Mouse (Mus musculus) heart, postnatal 0 days (tissue): ENCODE measurements around the gene Vmn2r88. TPM values are rescaled to one million over a fixed set of nuclear protein-coding genes. Genes with fewer than 3 reads are reported as not detected.

Source experiments
- polyA plus RNA-seq: library from polyadenylated mRNA; unstranded; fragments of >200 nt; fragmentation: Nextera tagmentation; extraction: Ambion mirVana; gene quantifications from 2 replicates; pipeline ENCODE4 v1.2.1, GENCODE M21; 2015
- total RNA-seq: library from RNA; depleted of rRNA; stranded (reverse); fragments of >200 nt; gene quantifications from 2 replicates; pipeline ENCODE4 v1.2.3, GENCODE M21; 2014; ENCODE audit warnings: low replicate concordance; rRNA removed

The Vmn2r88 gene
- total and polyA plus RNA-seq, 2 experiments from 2014 or later, result not detected

Other genes starting within 250 kb of the Vmn2r88 start
- gene Rnase2b, start 248.6 kb upstream of the Vmn2r88 start, total RNA-seq, result not detected in 2 replicates
- gene Rnase2b, start 248.6 kb upstream of the Vmn2r88 start, polyA plus RNA-seq, result not detected in 2 replicates
- gene Ang2, start 211.7 kb upstream of the Vmn2r88 start, total RNA-seq, result not detected in 2 replicates
- not detected in 2 replicates for gene Ang2, start 211.7 kb upstream of the Vmn2r88 start, polyA plus RNA-seq
- gene Ear14, start 207.4 kb upstream of the Vmn2r88 start, total RNA-seq, result not detected in 2 replicates
- not detected in 2 replicates for gene Ear14, start 207.4 kb upstream of the Vmn2r88 start, polyA plus RNA-seq
- gene Rnase2a, start 154.7 kb upstream of the Vmn2r88 start, total RNA-seq, result not detected in 2 replicates
- gene Rnase2a, start 154.7 kb upstream of the Vmn2r88 start, polyA plus RNA-seq, result not detected in 2 replicates
- gene Gm7247, start 49.1 kb upstream of the Vmn2r88 start, total RNA-seq, result not detected in 2 replicates
- gene Gm7247, start 49.1 kb upstream of the Vmn2r88 start, polyA plus RNA-seq, result not detected in 2 replicates
- gene Vmn2r89, start 41.0 kb downstream of the Vmn2r88 start, total RNA-seq, result not detected in 2 replicates
- not detected in 2 replicates for gene Vmn2r89, start 41.0 kb downstream of the Vmn2r88 start, polyA plus RNA-seq
- not detected in 2 replicates for gene Gm5622, start 142.0 kb downstream of the Vmn2r88 start, total RNA-seq
- gene Gm5622, start 142.0 kb downstream of the Vmn2r88 start, polyA plus RNA-seq, result not detected in 2 replicates
- gene Gm17175, start 163.2 kb downstream of the Vmn2r88 start, total RNA-seq, result not detected in 2 replicates
- not detected in 2 replicates for gene Gm17175, start 163.2 kb downstream of the Vmn2r88 start, polyA plus RNA-seq
- not detected in 2 replicates for gene Gm17174, start 181.3 kb downstream of the Vmn2r88 start, total RNA-seq
- not detected in 2 replicates for gene Gm17174, start 181.3 kb downstream of the Vmn2r88 start, polyA plus RNA-seq
- gene Gm17078, start 200.5 kb downstream of the Vmn2r88 start, total RNA-seq, result not detected in 2 replicates
- not detected in 2 replicates for gene Gm17078, start 200.5 kb downstream of the Vmn2r88 start, polyA plus RNA-seq
- not detected in 2 replicates for gene Gm4181, start 224.8 kb downstream of the Vmn2r88 start, total RNA-seq
- not detected in 2 replicates for gene Gm4181, start 224.8 kb downstream of the Vmn2r88 start, polyA plus RNA-seq